Mouse (Mus musculus): ENCODE measurements at regions not wholly inside any gene's neighbourhood (a gene's known extent, or its start where the extent isn't known, plus 50 kb on each side); places are given as distances from the start of the nearest gene placed in this dataset.

DNA sequence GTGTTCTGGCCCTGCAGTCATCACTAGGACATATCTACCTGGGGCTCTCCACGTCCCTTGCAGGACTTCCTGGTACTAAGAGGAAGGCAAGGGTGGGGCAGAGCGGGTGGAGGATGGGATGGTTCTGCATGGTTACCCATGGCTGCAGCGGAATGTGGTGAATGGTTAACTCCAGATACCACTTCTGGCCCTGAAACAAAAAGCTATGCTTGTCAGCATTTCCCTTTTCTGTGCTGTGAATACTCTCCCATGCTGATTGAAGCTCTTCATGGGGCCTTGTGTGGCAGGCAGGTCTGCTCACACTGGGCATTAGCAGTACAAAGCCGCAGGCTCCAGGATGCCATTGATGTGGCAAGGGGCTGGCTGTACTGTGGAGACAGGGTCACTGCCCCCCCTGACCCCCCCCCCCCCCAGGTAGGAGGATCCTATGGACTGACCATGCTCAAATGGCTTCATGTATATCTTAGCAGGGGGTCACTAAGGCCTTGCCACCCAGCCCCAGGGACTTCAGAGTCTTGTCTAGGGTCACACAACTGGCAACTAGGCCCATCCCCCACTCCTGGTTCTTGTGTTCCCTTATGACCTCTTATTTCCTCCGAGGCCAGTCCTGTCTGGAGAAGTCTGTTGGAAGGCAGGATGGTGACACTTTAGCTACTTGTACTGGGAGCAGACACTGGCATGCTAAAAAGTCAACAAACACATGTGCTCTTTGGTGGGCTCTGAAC lies 120.0 kb upstream of the Id2 start:
- no peak for TF ChIP-seq POLR2A (IDR thresholded peaks at IDR 0.05; ENCODE audit: insufficient read depth, low read length)
- TF ChIP-seq CTCF (IDR thresholded peaks at IDR 0.05; ENCODE audit: low read depth, low read length) = no peak
- no peak for TF ChIP-seq EP300 (IDR thresholded peaks at IDR 0.05; ENCODE audit: insufficient read depth, low read depth, low read length)
